Mouse (Mus musculus) liver, adult 10 weeks (tissue): Measurements from ENCODE around the gene Dhrs1. TPM values are rescaled to one million over a fixed set of nuclear protein-coding genes. Genes with fewer than 3 reads are reported as not detected.

Experiments
- polyA plus RNA-seq: library from polyadenylated mRNA; stranded (reverse); fragments of 350-450 nt; fragmentation: Illumina TruSeq; extraction: RNeasy Lipid Tissue Mini Kit (QIAGEN cat#74804); gene quantifications from one replicate; pipeline ENCODE4 v1.2.3, GENCODE M21; 2014; ENCODE audit warnings: low read depth, low replicate concordance

Gene Dhrs1
- polyA plus RNA-seq, result 50.2 TPM

DNA sequence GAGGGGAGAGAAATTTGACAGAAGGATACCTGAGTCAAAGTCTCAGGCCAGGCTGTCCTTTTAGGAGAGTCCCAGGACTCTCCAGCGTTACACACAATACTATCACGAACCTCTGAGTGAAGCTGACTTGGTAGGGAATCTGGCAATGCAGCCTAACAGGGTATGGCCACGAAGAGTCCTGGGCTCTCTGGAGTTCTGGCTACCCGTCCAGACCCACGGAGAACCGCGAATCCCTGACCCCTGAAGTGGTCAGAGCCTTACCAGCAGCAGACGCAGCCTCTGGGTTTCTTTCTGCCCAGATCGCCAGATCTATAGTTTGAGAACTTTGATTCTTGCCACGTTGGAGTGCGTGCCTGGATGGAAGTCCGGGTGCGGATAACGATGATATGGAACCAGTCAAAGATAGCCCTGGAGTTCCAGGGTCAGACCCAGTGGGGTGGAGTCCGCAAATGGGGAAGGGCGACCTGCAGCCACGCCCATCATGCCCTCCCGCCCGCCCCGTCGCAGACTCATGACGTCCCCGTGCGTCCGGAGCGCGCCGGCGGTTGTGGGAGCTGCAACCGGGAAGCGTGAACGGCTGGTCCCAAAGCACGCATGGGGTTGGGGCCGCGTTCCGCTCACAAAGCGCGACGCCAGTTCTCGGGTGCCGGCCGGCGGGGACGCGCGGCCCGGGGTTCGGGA is at the start of gene Dhrs1, which contains the start of gene Nop9:
Gene Dhrs1 (minus strand): TSS at position 511 of the 681 bp plus-strand sequence.
Gene Nop9 (plus strand): TSS at position 514 of the 681 bp plus-strand sequence.

DNA sequence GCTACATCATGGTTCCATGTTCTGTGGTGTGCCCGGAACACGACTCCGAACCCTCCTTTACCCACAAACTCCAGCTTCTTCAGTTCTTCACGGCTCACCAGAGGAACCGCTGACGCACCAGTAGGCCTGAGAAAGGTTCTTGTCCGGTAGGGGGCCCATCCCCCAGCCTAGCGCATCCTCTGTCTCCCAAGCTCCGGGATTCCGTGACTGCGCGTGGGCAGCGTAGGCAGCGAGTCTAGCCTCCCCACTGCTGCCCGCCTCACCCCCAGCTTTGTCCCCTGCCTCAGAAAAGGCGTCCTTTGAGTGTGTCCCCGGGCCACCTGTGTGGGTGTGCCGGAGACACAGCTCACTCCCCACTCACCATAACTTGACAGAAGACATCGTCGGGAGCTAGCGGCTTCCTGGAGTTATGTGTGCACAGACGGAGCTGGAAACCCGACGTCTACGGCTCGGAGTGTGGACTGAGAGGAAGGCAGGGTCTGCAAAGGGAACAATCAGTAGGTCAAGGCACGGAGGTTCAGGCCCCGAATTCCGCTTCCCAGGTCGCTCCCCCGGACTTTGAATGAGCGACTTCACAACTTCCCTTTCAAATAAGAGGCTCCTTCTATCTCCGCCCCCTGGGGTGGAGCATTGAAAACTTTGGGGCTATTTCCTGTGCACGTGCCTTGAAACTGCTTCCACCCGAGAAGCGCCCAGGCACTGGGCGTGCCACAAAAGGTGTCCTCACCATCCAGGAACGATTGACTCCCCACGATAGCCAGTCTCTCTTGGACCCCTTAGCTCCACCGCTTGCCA is 43.0 kb upstream of the Dhrs1 start, which contains the start of gene Ripk3:
Gene Ripk3 (minus strand): TSS at position 610 of the 795 bp plus-strand sequence.

DNA sequence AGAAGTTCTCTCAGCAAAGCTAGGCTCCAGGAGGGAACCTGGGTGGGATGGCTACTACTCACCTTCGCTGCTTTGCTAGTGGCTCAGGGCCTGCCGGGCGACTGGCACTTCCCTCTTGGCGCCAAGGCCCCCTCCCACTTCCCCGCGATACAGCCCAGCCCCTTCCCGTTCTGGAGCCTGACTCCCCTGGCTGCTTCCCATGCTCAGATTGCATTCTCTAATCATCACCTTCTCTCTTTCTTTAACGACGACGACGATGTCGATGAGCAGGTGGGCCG is 38.4 kb upstream of the Dhrs1 start, which contains the start of gene Adcy4:
Gene Adcy4 (minus strand): TSS at position 138 of the 278 bp plus-strand sequence.

DNA sequence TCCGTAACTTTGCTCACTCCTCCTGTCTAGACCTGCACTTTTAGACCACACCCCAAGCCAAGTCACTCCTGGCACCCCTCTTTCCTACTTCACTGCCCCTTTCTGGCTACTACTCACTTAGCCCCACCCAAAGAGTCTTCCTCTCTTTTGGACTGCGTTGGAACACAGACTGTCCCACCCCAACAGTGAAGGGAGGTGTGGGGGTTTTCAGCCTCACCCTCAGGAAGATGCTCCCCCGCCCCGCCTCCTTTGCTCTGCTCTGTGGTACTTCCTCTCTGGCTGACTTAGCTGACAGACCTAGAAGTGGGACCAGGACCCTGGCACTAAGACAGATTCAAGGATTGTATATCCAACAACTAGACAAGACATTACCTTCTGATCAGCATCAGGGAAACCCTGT is 20.2 kb upstream of the Dhrs1 start, which contains the start of gene Ltb4r1:
Gene Ltb4r1 (plus strand): TSS at position 267 of the 400 bp plus-strand sequence.

DNA sequence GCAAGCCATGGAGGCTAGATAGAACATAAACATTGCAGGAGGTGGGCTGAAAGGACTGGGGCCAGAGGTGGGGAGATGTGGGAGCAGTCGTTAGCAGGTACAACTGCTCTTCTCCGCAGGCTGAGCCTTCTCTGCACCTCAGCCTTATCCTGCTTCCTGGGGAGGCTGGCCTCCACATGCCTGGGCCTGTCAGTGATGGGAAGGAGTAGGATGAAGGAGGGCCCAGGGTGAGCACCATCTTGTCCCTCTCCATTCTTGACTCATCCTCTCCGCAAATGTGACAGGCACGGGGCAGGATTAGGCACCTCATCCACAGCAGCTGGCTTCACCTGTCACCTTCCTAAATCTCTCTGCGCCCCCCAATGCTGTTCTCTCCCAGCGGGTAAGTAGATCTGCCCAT is 15.7 kb upstream of the Dhrs1 start, which contains the start of gene Ltb4r2:
Gene Ltb4r2 (plus strand): TSS at position 266 of the 400 bp plus-strand sequence.

DNA sequence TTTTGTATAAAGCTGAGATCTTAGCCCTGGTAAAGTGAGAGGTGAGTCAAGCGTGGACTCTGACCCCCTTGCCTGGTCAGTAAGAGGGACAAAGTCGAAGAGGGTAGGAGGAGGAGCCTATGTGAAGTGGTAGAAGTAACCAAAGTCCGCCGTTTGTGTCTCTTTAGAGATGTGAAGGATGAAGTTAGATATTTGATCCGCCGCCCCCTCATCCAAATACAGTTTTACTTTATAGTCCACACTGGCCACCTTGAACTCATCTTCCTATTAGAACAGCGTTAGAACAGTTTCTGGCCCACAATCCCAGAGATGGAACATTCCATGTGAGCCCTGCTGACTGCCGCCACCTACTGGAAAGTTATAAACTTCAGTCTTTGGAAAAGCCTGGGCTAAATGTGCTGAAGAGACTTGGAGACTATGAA is 12.9 kb upstream of the Dhrs1 start, which contains the start of gene Cideb:
Gene Cideb (minus strand): TSS at position 96 of the 422 bp plus-strand sequence.

DNA sequence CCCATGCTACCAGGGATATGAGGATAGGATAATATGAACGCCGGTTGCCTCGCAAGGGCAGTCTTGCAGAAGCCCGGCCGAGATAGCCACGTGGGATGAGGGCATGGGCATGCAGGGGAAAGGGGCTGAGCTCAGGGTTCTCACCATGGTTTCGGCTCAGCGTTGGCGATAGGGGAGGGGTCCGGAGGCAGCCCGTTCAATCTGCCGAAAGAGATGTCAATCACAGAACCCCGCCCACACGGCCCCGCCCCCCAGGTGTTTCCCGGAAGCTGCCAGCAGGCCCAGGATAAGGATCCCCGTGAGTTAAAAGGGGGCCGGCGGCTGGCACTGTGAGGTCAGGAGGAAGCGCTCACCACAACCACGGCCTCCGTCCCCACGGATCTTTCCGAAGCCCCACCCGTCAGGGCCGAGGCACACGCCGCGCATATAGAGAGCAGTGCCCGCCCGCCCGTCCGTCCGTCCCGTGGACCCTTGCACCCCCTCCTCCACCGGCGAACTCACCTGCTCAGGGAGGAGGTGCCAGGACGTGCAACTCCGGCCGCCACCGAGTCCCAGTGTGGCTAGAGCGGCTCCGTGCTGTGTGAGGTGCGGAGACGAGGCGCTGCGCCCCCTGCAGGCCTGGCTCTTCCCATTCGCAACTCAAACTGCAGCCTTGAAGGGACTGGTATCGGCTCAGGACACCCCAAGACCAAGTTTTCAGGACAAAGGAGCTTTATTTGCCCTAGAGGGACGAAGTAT is 23.6 kb downstream of the Dhrs1 start, which contains the start of gene Rabggta:
Gene Rabggta (minus strand): TSS at position 564 of the 738 bp plus-strand sequence.

DNA sequence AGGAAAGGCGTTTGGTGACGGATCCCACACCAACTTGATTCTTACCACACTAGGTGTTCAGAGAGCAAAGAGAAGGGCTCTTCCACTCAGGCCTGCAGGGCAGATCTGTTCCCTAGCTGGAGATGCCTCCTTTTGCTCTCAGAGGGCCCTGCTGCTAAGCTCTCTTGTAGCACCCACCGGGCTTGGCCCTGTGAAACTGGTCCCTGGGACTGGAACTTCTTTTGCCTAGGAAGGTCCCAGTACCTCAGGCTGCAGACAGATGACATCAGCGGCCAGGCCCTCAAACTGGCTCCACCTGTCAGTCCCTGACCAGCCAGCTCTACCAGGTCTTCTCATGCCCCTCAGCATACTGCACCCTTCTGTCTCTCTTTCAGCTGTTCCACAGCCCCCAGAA is 31.8 kb downstream of the Dhrs1 start, which contains the start of gene Tgm1:
Gene Tgm1 (minus strand): TSS at position 198 of the 394 bp plus-strand sequence.

Other genes with a start within 250 kb of the Dhrs1 start
- not detected for gene Cpne6, start 235.2 kb downstream of the Dhrs1 start, polyA plus RNA-seq
- not detected for gene Nrl, start 220.7 kb downstream of the Dhrs1 start, polyA plus RNA-seq
- gene Pck2, start 205.4 kb downstream of the Dhrs1 start, polyA plus RNA-seq, result 0.24 TPM
- 82.7 TPM for gene Dcaf11, start 185.7 kb downstream of the Dhrs1 start, polyA plus RNA-seq
- not detected for gene A730061H03Rik, start 185.3 kb downstream of the Dhrs1 start, polyA plus RNA-seq
- 0.87 TPM for gene Fitm1, start 170.1 kb downstream of the Dhrs1 start, polyA plus RNA-seq
- 149 TPM for gene Psme1, start 167.6 kb downstream of the Dhrs1 start, polyA plus RNA-seq
- 9.1 TPM for gene Emc9, start 160.4 kb downstream of the Dhrs1 start, polyA plus RNA-seq
- 129 TPM for gene Psme2, start 154.6 kb downstream of the Dhrs1 start, polyA plus RNA-seq
- 3.8 TPM for gene Rnf31, start 154.0 kb downstream of the Dhrs1 start, polyA plus RNA-seq
- gene Irf9, start 142.1 kb downstream of the Dhrs1 start, polyA plus RNA-seq, result 28.2 TPM
- 0.24 TPM for gene Rec8, start 127.7 kb downstream of the Dhrs1 start, polyA plus RNA-seq
- gene Ipo4, start 109.7 kb downstream of the Dhrs1 start, polyA plus RNA-seq, result 5.0 TPM
- gene Gm49378, start 107.8 kb downstream of the Dhrs1 start, polyA plus RNA-seq, result 0.66 TPM
- 26.3 TPM for gene Tm9sf1, start 101.9 kb downstream of the Dhrs1 start, polyA plus RNA-seq
- gene Tssk4, start 95.5 kb downstream of the Dhrs1 start, polyA plus RNA-seq, result not detected
- 9.9 TPM for gene Mdp1, start 85.2 kb downstream of the Dhrs1 start, polyA plus RNA-seq
- gene Gmpr2, start 73.7 kb downstream of the Dhrs1 start, polyA plus RNA-seq, result 16.3 TPM
- gene Nedd8, start 73.6 kb downstream of the Dhrs1 start, polyA plus RNA-seq, result 75.4 TPM
- gene Tinf2, start 63.9 kb downstream of the Dhrs1 start, polyA plus RNA-seq, result 4.1 TPM
- gene Tgm1, start 31.8 kb downstream of the Dhrs1 start, polyA plus RNA-seq, result 0.66 TPM
- 1.4 TPM for gene Rabggta, start 23.4 kb downstream of the Dhrs1 start, polyA plus RNA-seq
- 5.4 TPM for gene Nop9, start within 50 bp of the Dhrs1 start, polyA plus RNA-seq
- gene Cideb, start 12.8 kb upstream of the Dhrs1 start, polyA plus RNA-seq, result 47.4 TPM
- 0.24 TPM for gene Ltb4r2, start 15.7 kb upstream of the Dhrs1 start, polyA plus RNA-seq
- not detected for gene Ltb4r1, start 20.3 kb upstream of the Dhrs1 start, polyA plus RNA-seq
- 0.58 TPM for gene Adcy4, start 38.4 kb upstream of the Dhrs1 start, polyA plus RNA-seq
- 0.53 TPM for gene Ripk3, start 43.2 kb upstream of the Dhrs1 start, polyA plus RNA-seq
- not detected for gene Nfatc4, start 77.5 kb upstream of the Dhrs1 start, polyA plus RNA-seq
- 0.05 TPM for gene Nynrin, start 108.3 kb upstream of the Dhrs1 start, polyA plus RNA-seq
- 0.19 TPM for gene Cbln3, start 138.7 kb upstream of the Dhrs1 start, polyA plus RNA-seq
- gene Khnyn, start 139.3 kb upstream of the Dhrs1 start, polyA plus RNA-seq, result 16.9 TPM
- 6.6 TPM for gene Sdr39u1, start 154.6 kb upstream of the Dhrs1 start, polyA plus RNA-seq
- not detected for gene Cma1, start 199.0 kb upstream of the Dhrs1 start, polyA plus RNA-seq
- not detected for gene Cma2, start 205.3 kb upstream of the Dhrs1 start, polyA plus RNA-seq